Mouse (Mus musculus) spleen, postnatal 4 days (tissue): ENCODE measurements at regions not wholly inside any gene's neighbourhood (a gene's known extent, or its start where the extent isn't known, plus 50 kb on each side); places are given as distances from the start of the nearest gene placed in this dataset.
A peak's percentile ranks its signal among the peaks of the same experiment; 100 is the strongest.

Experiments
- DNase-seq, 2 experiments: peaks; one replicate each; pipeline ENCODE4 v3.0.0; 2022; ENCODE audit warnings: low spot score in 2 of 2

- peak in 1 of 2 experiments; percentile 42 for DNase-seq
Measured at GRCm38 (mm10) chr6:127379511-127379910, 67.1 kb upstream of the Parp11 start.

GRCm38 (mm10) chr6:127381148-127381888, 65.3 kb upstream of the Parp11 start:
- no peak for DNase-seq

- no peak for DNase-seq
Measured at GRCm38 (mm10) chr6:127391258-127392011, 55.2 kb upstream of the Parp11 start.

- DNase-seq = no peak
Measured at GRCm38 (mm10) chr6:127392012-127392798, 54.4 kb upstream of the Parp11 start.

GRCm38 (mm10) chr6:127392799-127393172, 53.9 kb upstream of the Parp11 start:
- no peak for DNase-seq

- DNase-seq = no peak
Measured at GRCm38 (mm10) chr6:127393907-127394600, 52.6 kb upstream of the Parp11 start.
